Mouse (Mus musculus): ENCODE measurements around the gene Spaca6. TPM values are rescaled to one million over a fixed set of nuclear protein-coding genes. Genes with fewer than 3 reads are reported as not detected.

The Spaca6 gene
- polyA plus RNA-seq (2015; fragmentation: Nextera tagmentation; extraction: Ambion mirVana), result 9.2 and 28.5 TPM in 2 replicates

GRCm38 (mm10) chr17:17826751-17827657, at the start of gene Spaca6:
Spaca6 (plus strand) TSS chr17:17827158.

GRCm38 (mm10) chr17:17855064-17855838, 28.3 kb downstream of the Spaca6 start, which contains the start of gene Has1:
Has1 (minus strand) TSS chr17:17855205.

GRCm38 (mm10) chr17:17883840-17884239, 56.9 kb downstream of the Spaca6 start, which contains the start of gene Fpr1:
Fpr1 (minus strand) TSS chr17:17883940.

GRCm38 (mm10) chr17:17887774-17888248, 60.9 kb downstream of the Spaca6 start, which contains the start of the genes Fpr2 and Fpr3:
Fpr2 (plus strand) TSS chr17:17887824.
Fpr3 (plus strand) TSS chr17:17887852.

Small RNA genes within 50 kb of the gene (microRNA-seq; reads per million reads assigned to microRNA genes)
- gene Gm25927 (ENCODE audit: borderline replicate concordance, insufficient number of aligned reads) (not detected), gene Mir125a (ENCODE audit: borderline replicate concordance, insufficient number of aligned reads) (10,812 reads per million, percentile 93 among the genes with 10 or more reads in this experiment), gene Mir99b (ENCODE audit: borderline replicate concordance, insufficient number of aligned reads) (21,166 reads per million, percentile 96 among the genes with 10 or more reads in this experiment), gene Mirlet7e (ENCODE audit: borderline replicate concordance, insufficient number of aligned reads) (not detected)

Other genes starting within 250 kb of the Spaca6 start
- gene Lnpep, start 202.1 kb upstream of the Spaca6 start, polyA plus RNA-seq (2015; fragmentation: Nextera tagmentation; extraction: Ambion mirVana), result 6.9 and 10.2 TPM in 2 replicates
- not detected in 2 replicates for gene Vmn2r90, start 123.4 kb upstream of the Spaca6 start, polyA plus RNA-seq (2015; fragmentation: Nextera tagmentation; extraction: Ambion mirVana)
- gene Has1, start 28.0 kb downstream of the Spaca6 start, polyA plus RNA-seq (2015; fragmentation: Nextera tagmentation; extraction: Ambion mirVana), result 1.4 and 1.5 TPM in 2 replicates
- 0.61 and 1.3 TPM in 2 replicates for gene Fpr1, start 56.8 kb downstream of the Spaca6 start, polyA plus RNA-seq (2015; fragmentation: Nextera tagmentation; extraction: Ambion mirVana)
- 1.2 and 1.8 TPM in 2 replicates for gene Fpr2, start 60.7 kb downstream of the Spaca6 start, polyA plus RNA-seq (2015; fragmentation: Nextera tagmentation; extraction: Ambion mirVana)
- not detected in 2 replicates for gene Fpr3, start 60.7 kb downstream of the Spaca6 start, polyA plus RNA-seq (2015; fragmentation: Nextera tagmentation; extraction: Ambion mirVana)
- not detected in 2 replicates for gene Fpr-rs4, start 194.6 kb downstream of the Spaca6 start, polyA plus RNA-seq (2015; fragmentation: Nextera tagmentation; extraction: Ambion mirVana)
- gene Vmn2r124, start 222.3 kb downstream of the Spaca6 start, polyA plus RNA-seq (2015; fragmentation: Nextera tagmentation; extraction: Ambion mirVana), result not detected in 2 replicates